Mouse (Mus musculus): ENCODE data around the gene Zbtb17. TPM values are rescaled to one million over a fixed set of nuclear protein-coding genes. Genes with fewer than 3 reads are reported as not detected.

Gene Zbtb17
- 10 to 100 TPM; 17.6 to 22.3 TPM for polyA plus RNA-seq (2012; fragmentation: generic; extraction: Trizol)

GRCm38 (mm10) chr4:141444451-141445327 lies at the start of gene Zbtb17:
Gene Zbtb17 (plus strand): TSS chr4:141444654.

GRCm38 (mm10) chr4:141398545-141398944 lies 45.9 kb upstream of the Zbtb17 start, which contains the start of gene Clcnka:
Gene Clcnka (minus strand): TSS chr4:141398724.

GRCm38 (mm10) chr4:141415924-141416323 lies 28.5 kb upstream of the Zbtb17 start, which contains the start of gene Clcnkb:
Gene Clcnkb (minus strand): TSS chr4:141416014.

DNA sequence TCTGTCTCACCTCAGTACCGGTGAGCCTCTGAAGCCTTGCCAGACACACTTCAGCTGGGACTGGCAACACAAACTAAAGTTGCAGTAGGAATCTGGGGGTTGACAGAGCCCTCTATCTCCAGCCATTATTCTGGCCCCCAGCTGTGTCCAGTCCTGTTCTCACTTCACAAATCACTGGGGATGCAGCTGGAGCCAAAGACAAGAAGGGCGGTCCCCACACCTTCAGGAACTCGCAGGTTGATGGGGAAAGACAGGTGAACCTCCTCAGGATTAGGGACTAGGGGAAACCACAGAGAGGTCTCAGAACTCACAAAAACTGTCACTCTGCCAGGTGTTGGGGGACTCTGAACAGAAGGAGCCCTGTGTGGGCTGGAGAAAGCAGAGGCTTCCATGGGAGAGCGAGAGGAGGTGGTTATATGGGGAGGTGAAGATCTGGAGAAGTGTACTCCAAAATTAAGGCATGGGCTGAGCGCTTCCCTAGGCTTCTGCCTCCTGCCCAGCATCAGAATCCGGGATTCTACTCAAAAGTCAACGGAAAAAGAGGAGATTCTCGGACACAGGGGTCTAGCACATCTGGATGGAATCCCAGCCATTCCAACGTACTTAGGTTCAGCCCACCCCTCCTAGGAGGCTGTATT lies 24.1 kb upstream of the Zbtb17 start, which contains the start of gene Hspb7:
Hspb7 (plus strand) TSS at position 588 of the 638 bp plus-strand sequence.

GRCm38 (mm10) chr4:141435974-141436373 lies 8.5 kb upstream of the Zbtb17 start, which contains the start of gene Srarp:
Gene Srarp (minus strand): TSS chr4:141436105.

Other genes starting within 250 kb of the Zbtb17 start
- gene Rsg1, start 230.7 kb upstream of the Zbtb17 start, polyA plus RNA-seq (2012; fragmentation: generic; extraction: Trizol), result 1 to 10 TPM in 1 of 2 experiments, under 1 TPM in 1; 0.22 to 1.8 TPM
- gene Arhgef19, start 205.2 kb upstream of the Zbtb17 start, polyA plus RNA-seq (2012; fragmentation: generic; extraction: Trizol), result 10 to 100 TPM; 13.7 to 46.9 TPM
- 10 to 100 TPM; 13.2 to 14.1 TPM for gene Epha2, start 143.4 kb upstream of the Zbtb17 start, polyA plus RNA-seq (2012; fragmentation: generic; extraction: Trizol)
- under 1 TPM; 0.02 to 0.85 TPM for gene Fam131c, start 76.4 kb upstream of the Zbtb17 start, polyA plus RNA-seq (2012; fragmentation: generic; extraction: Trizol)
- gene Clcnka, start 45.9 kb upstream of the Zbtb17 start, polyA plus RNA-seq (2012; fragmentation: generic; extraction: Trizol), result not detected
- under 1 TPM; 0.05 TPM for gene Clcnkb, start 28.6 kb upstream of the Zbtb17 start, polyA plus RNA-seq (2012; fragmentation: generic; extraction: Trizol)
- gene Hspb7, start 23.9 kb upstream of the Zbtb17 start, polyA plus RNA-seq (2012; fragmentation: generic; extraction: Trizol), result under 1 TPM; 0.17 to 0.20 TPM
- gene Srarp, start 8.5 kb upstream of the Zbtb17 start, polyA plus RNA-seq (2012; fragmentation: generic; extraction: Trizol), result not detected
- gene Spen, start 93.9 kb downstream of the Zbtb17 start, polyA plus RNA-seq (2012; fragmentation: generic; extraction: Trizol), result 10 to 100 TPM in 1 of 2 experiments, 1 to 10 TPM in 1; 1.1 to 11.3 TPM
- gene Fblim1, start 161.4 kb downstream of the Zbtb17 start, polyA plus RNA-seq (2012; fragmentation: generic; extraction: Trizol), result 10 to 100 TPM; 11.7 to 20.0 TPM
- gene Tmem82, start 174.0 kb downstream of the Zbtb17 start, polyA plus RNA-seq (2012; fragmentation: generic; extraction: Trizol), result under 1 TPM; 0.07 to 0.98 TPM
- gene Slc25a34, start 179.2 kb downstream of the Zbtb17 start, polyA plus RNA-seq (2012; fragmentation: generic; extraction: Trizol), result 1 to 10 TPM in 1 of 2 experiments, under 1 TPM in 1; 0.83 to 3.1 TPM
- 10 to 100 TPM in 1 of 2 experiments, 1 to 10 TPM in 1; 8.2 to 16.1 TPM for gene Plekhm2, start 220.2 kb downstream of the Zbtb17 start, polyA plus RNA-seq (2012; fragmentation: generic; extraction: Trizol)
- 1 to 10 TPM in 1 of 2 experiments, under 1 TPM in 1; 0.56 to 4.0 TPM for gene Rsc1a1, start 240.9 kb downstream of the Zbtb17 start, polyA plus RNA-seq (2012; fragmentation: generic; extraction: Trizol)

Data from C3H10T1/2 (cell line).